Mouse (Mus musculus): ENCODE results near the gene Rnf26.

Rnf26 gene

GRCm38 (mm10) chr9:44113105-44113789 is at the start of gene Rnf26, which contains the start of gene Gm49380:
Rnf26 (minus strand) TSS chr9:44113517.
Gm49380 (minus strand) TSS chr9:44113500.
- DNase-seq (ENCODE audit: low spot score) = peak; percentile 96

GRCm38 (mm10) chr9:44159886-44160285 is 46.6 kb upstream of the Rnf26 start:
- no peak for DNase-seq (ENCODE audit: low spot score)

GRCm38 (mm10) chr9:44147290-44147689 is 34.0 kb upstream of the Rnf26 start:
- no peak for DNase-seq (ENCODE audit: low spot score)

- no peak for DNase-seq (ENCODE audit: low spot score)
Measured at GRCm38 (mm10) chr9:44144718-44145060, 31.4 kb upstream of the Rnf26 start.

GRCm38 (mm10) chr9:44144023-44144717 is 30.9 kb upstream of the Rnf26 start:
- no peak for DNase-seq (ENCODE audit: low spot score)

GRCm38 (mm10) chr9:44143421-44143820 is 30.1 kb upstream of the Rnf26 start:
- DNase-seq (ENCODE audit: low spot score) = no peak

- DNase-seq (ENCODE audit: low spot score) = no peak
Measured at GRCm38 (mm10) chr9:44141951-44142350, 28.6 kb upstream of the Rnf26 start.

- no peak for DNase-seq (ENCODE audit: low spot score)
Measured at GRCm38 (mm10) chr9:44137846-44138245, 24.5 kb upstream of the Rnf26 start.

GRCm38 (mm10) chr9:44135731-44136411 is 22.6 kb upstream of the Rnf26 start:
- no peak for DNase-seq (ENCODE audit: low spot score)

GRCm38 (mm10) chr9:44134851-44135730 is 21.8 kb upstream of the Rnf26 start:
- no peak for DNase-seq (ENCODE audit: low spot score)

GRCm38 (mm10) chr9:44134101-44134850 is 21.0 kb upstream of the Rnf26 start, which contains the start of gene Mcam:
Mcam (plus strand) TSS chr9:44134469.
- no peak for DNase-seq (ENCODE audit: low spot score)

- DNase-seq (ENCODE audit: low spot score) = no peak
Measured at GRCm38 (mm10) chr9:44133287-44133686, 20.0 kb upstream of the Rnf26 start.

- no peak for DNase-seq (ENCODE audit: low spot score)
Measured at GRCm38 (mm10) chr9:44132200-44132599, 18.9 kb upstream of the Rnf26 start.

- no peak for DNase-seq (ENCODE audit: low spot score)
Measured at GRCm38 (mm10) chr9:44131276-44131590, 17.9 kb upstream of the Rnf26 start.

- no peak for DNase-seq (ENCODE audit: low spot score)
Measured at GRCm38 (mm10) chr9:44130581-44131275, 17.4 kb upstream of the Rnf26 start.

GRCm38 (mm10) chr9:44130034-44130433 is 16.7 kb upstream of the Rnf26 start:
- DNase-seq (ENCODE audit: low spot score) = no peak

- no peak for DNase-seq (ENCODE audit: low spot score)
Measured at GRCm38 (mm10) chr9:44129633-44130032, 16.3 kb upstream of the Rnf26 start.

GRCm38 (mm10) chr9:44127351-44127801 is 14.1 kb upstream of the Rnf26 start:
- DNase-seq (ENCODE audit: low spot score) = no peak

GRCm38 (mm10) chr9:44126746-44127145 is 13.4 kb upstream of the Rnf26 start:
- DNase-seq (ENCODE audit: low spot score) = no peak

GRCm38 (mm10) chr9:44125546-44126428 is 12.5 kb upstream of the Rnf26 start:
- DNase-seq (ENCODE audit: low spot score) = peak; percentile 79

Measured in left cerebral cortex, adult 11 months (tissue).